Mouse (Mus musculus) brown adipose tissue, adult 24 weeks (tissue): ENCODE results near the gene Zfand2b. TPM values are rescaled to one million over a fixed set of nuclear protein-coding genes. Genes with fewer than 3 reads are reported as not detected.

Source experiments
- H3K27ac ChIP-seq: fragments of 200-500 bp; replicated peaks from 2 replicates; pipeline ENCODE4 v1.5.1; 2012; ENCODE audit warnings: low read depth, mild to moderate bottlenecking, low read length
- H3K4me1 ChIP-seq: fragments of 200-500 bp; 2 replicates; pipeline ENCODE4 v1.6.1; 2012; ENCODE audit warnings: low read length, mixed read lengths; ENCODE audit not compliant: control insufficient read depth, insufficient read depth, insufficient read length
- H3K4me3 ChIP-seq: fragments of 200-500 bp; 2 replicates; pipeline ENCODE4 v1.5.1; 2012; ENCODE audit warnings: low read depth, mild to moderate bottlenecking, low read length, moderate library complexity; ENCODE audit not compliant: insufficient read depth
- polyA plus RNA-seq: library from polyadenylated mRNA; stranded (reverse); fragments of >200 nt; gene quantifications from 2 replicates; pipeline ENCODE4 v1.2.4, GENCODE M21; 2012; ENCODE audit not compliant: missing spikeins, insufficient read depth, insufficient read length

Gene Zfand2b
- polyA plus RNA-seq, 1 experiment: 21.5 TPM

- Histone ChIP-seq H3K4me3 (no peak overlapping the region), H3K4me1 (peaks cover 4% of the 10 kb centered on the region; the same call in 1 of the 2 replicates), H3K27ac (no peak overlapping the region)
These were observed 19.6 kb downstream of the Zfand2b start for GRCm38 (mm10) chr1:75187914-75188483.

GRCm38 (mm10) chr1:75190577-75190976 lies 22.1 kb downstream of the Zfand2b start:
- H3K4me1 ChIP-seq: peaks cover 7% of the 10 kb centered on the region; the same call in 1 of the 2 replicates
- no peak overlapping the region for H3K27ac ChIP-seq
- peak overlapping the region; percentile 76 for H3K4me3 ChIP-seq

GRCm38 (mm10) chr1:75191258-75191621 lies 22.8 kb downstream of the Zfand2b start:
- Histone ChIP-seq H3K4me1 (peaks cover 7% of the 10 kb centered on the region; the same call in 1 of the 2 replicates), H3K4me3 (peak overlapping the region; percentile 76), H3K27ac (no peak overlapping the region)

GRCm38 (mm10) chr1:75191622-75192402 lies 23.4 kb downstream of the Zfand2b start, which contains the start of the genes Ankzf1 and Atg9a:
Gene Ankzf1, plus strand, starts transcription at chr1:75192151.
Gene Atg9a, minus strand, starts transcription at chr1:75192196.
- Histone ChIP-seq H3K4me3 (peak within 1 kb of the TSS; percentile 82), H3K4me1 (peaks cover 7% of the 10 kb centered on the region; the same call in 1 of the 2 replicates), H3K27ac (peak within 1 kb of the TSS; percentile 64)

DNA sequence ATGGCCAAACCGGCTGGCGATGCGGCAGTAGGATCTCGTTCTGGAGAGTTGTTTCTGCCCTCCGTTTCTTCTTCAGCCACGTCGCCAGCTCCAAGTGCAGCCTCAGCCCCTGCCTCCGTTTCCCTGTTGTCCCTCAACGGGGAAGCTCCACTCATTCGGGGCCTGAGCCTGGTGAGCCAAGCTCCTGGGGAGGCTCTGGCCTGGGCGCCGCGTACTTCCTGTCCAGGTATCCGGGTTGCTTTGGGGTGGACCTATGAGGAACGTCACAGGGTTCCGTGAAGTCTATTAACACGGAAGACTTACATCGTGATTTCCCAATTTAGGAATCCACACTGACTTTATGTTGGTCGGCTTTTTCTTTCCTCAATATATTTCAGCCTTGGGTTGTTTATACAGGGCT lies 24.0 kb downstream of the Zfand2b start:
- Histone ChIP-seq H3K27ac (peak overlapping the region; percentile 64), H3K4me1 (peaks cover 7% of the 10 kb centered on the region; the same call in 1 of the 2 replicates), H3K4me3 (peak overlapping the region; percentile 82)

GRCm38 (mm10) chr1:75201236-75201635 lies 32.8 kb downstream of the Zfand2b start:
- Histone ChIP-seq H3K4me3 (no peak overlapping the region), H3K27ac (no peak overlapping the region), H3K4me1 (no peaks in the 10 kb centered on the region)

GRCm38 (mm10) chr1:75208967-75209678 lies 40.7 kb downstream of the Zfand2b start:
- Histone ChIP-seq H3K4me1 (peaks cover 13% of the 10 kb centered on the region), H3K27ac (no peak overlapping the region; the same call in 1 of the 2 replicates), H3K4me3 (peak overlapping the region; percentile 60)

DNA sequence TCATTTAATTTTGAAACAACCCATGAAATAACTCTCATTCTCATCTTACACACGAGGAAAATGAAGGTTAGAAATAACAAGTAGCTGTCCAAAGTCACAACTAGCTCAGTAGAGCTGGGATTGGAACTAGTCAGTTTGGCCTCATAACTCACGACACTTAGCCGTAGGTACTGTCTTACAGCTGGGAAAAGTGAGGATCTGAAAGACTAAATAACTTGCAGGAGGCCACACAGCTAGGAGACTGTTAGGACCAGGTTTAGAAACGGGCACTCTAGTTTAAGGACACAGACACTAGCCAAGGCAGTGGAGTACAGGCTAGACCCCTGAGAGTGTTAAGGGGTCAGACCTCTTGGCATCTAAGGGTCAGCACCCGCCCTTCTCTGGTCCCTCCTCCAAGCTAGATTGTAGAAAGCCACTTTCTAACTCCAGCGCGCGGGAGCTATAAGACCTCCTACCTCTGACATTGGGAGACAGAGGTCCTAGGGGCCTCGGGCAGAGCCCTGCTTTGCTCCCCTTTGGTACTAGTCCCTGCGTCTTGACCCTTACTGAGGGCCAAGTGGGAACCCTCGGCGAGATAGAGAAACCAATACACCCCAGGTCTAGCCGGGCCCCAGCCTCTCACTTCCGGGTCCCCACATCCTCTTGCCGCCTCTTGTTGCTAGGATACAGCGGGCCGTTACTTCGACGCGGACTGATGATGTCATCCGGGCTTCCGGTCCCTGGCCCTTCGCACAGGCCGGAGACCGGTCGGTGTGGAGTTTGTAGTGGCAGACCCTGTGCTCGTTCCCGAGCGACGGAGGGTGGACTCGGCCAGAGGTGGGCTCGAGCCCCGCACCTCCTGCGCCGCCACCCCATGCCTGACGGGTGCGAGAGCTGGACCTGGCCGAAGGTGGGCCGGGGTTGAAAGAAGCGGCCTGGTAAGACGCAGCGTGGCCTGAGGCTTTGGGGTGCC lies 42.0 kb downstream of the Zfand2b start, which contains the start of the genes Glb1l and Stk16:
Gene Glb1l (minus strand): TSS at position 678 of the 952 bp plus-strand sequence.
Gene Stk16 (plus strand): TSS at position 703 of the 952 bp plus-strand sequence.
- peaks cover 13% of the 10 kb centered on the region for H3K4me1 ChIP-seq
- peak within 1 kb of the TSS; percentile 88 for H3K4me3 ChIP-seq
- peak within 1 kb of the TSS; percentile 72 for H3K27ac ChIP-seq

- Histone ChIP-seq H3K4me3 (peak overlapping the region; percentile 88), H3K4me1 (peaks cover 19% of the 10 kb centered on the region), H3K27ac (peak overlapping the region; percentile 72)
These were observed 42.8 kb downstream of the Zfand2b start for GRCm38 (mm10) chr1:75211141-75211708.

GRCm38 (mm10) chr1:75212542-75212941 lies 44.1 kb downstream of the Zfand2b start:
- H3K27ac ChIP-seq: no peak overlapping the region

GRCm38 (mm10) chr1:75213096-75213495 lies 44.6 kb downstream of the Zfand2b start:
- Histone ChIP-seq H3K4me3 (no peak overlapping the region), H3K4me1 (peaks cover 19% of the 10 kb centered on the region), H3K27ac (no peak overlapping the region)

More at GRCm38 (mm10) chr1:75212542-75212941, 44.1 kb downstream of the Zfand2b start:
- peaks cover 19% of the 10 kb centered on the region for H3K4me1 ChIP-seq
- no peak overlapping the region for H3K4me3 ChIP-seq

DNA sequence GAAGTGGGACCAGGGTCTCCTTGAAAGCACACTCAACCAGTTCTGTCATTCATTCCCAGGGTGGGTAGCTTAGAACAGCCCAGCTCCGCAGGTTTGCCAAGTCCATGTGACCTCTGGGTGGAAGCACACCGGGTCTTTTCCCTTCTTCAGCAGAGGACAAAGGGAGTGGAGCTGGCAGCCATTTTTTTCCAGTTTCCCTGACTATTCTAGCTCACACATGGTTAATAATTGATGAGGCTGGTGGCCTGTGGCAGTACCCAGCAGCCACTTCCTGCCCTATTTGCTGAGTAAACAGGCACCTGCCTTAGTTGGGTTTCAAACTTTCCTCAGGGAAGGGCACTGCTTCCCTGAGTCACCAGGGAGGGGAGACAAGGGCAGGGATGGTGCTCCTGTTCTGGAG lies 46.0 kb downstream of the Zfand2b start:
- Histone ChIP-seq H3K4me3 (no peak overlapping the region), H3K27ac (peak overlapping the region; percentile 26; the same call in 1 of the 2 replicates), H3K4me1 (peaks cover 15% of the 10 kb centered on the region)

DNA sequence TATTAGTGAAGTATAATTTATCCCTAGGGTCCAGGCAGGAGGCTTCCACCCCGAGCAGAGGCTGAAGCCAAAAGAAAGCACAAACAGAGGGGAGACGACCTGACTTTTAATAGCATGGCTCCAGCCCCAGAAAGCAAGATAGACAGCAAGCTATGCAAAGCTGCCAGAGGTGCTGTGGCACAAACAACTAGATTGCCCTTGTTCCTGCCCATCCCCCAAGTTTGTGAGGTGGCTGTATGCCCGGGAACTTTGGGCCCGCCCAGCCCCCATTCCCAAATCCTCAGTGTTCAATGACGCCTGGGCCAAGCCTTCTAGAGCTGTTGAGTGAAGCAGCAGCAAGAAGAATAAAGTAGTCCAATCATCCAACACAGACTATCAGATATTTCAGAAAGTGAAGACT lies 46.4 kb downstream of the Zfand2b start:
- Histone ChIP-seq H3K4me1 (peaks cover 16% of the 10 kb centered on the region), H3K4me3 (no peak overlapping the region), H3K27ac (peak overlapping the region; percentile 26; the same call in 1 of the 2 replicates)

DNA sequence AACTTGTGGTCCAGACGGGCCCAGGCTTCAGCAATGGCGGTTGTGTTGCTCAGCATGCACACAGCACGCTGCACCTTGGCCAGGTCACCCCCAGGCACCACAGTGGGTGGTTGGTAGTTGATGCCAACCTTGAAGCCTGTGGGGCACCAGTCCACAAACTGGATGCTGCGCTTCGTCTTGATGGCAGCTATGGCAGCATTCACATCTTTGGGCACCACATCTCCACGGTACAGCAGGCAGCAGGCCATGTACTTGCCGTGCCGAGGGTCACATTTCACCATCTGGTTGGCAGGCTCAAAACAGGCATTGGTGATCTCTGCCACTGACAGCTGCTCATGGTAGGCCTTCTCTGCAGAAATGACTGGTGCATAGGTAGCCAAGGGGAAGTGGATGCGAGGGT lies 47.3 kb downstream of the Zfand2b start:
- Histone ChIP-seq H3K27ac (no peak overlapping the region), H3K4me1 (peaks cover 14% of the 10 kb centered on the region), H3K4me3 (no peak overlapping the region)
